Mouse (Mus musculus) forebrain, embryonic 15.5 days (tissue): Measurements from ENCODE around the gene Aknad1. TPM values are rescaled to one million over a fixed set of nuclear protein-coding genes. Genes with fewer than 3 reads are reported as not detected.
A peak's percentile ranks its signal among the peaks of the same experiment; 100 is the strongest.

Experiments used
- ATAC-seq: fragments of 200-750 bp; cut with Nextera tagmentation; replicated peaks from 2 replicates; pipeline ENCODE4 v1.8.0; 2017; ENCODE audit warnings: mild to moderate bottlenecking, moderate TSS enrichment, moderate library complexity
- H3K27ac ChIP-seq: fragments of 300-500 bp; sonication (generic); replicated peaks from 2 replicates; pipeline ENCODE4 v1.5.1; 2015; ENCODE audit warnings: mild to moderate bottlenecking, inconsistent platforms
- H3K27me3 ChIP-seq: fragments of 300-500 bp; sonication (generic); 2 replicates; pipeline ENCODE4 v1.6.1; 2015; ENCODE audit warnings: inconsistent platforms
- H3K36me3 ChIP-seq: fragments of 300-500 bp; sonication (generic); 2 replicates; pipeline ENCODE4 v1.6.1; 2015; ENCODE audit warnings: mild to moderate bottlenecking, inconsistent platforms
- H3K4me1 ChIP-seq: fragments of 300-500 bp; sonication (generic); 2 replicates; pipeline ENCODE4 v1.6.1; 2015; ENCODE audit warnings: inconsistent platforms
- H3K4me2 ChIP-seq: fragments of 300-500 bp; sonication (generic); replicated peaks from 2 replicates; pipeline ENCODE4 v1.6.1; 2015; ENCODE audit warnings: mild to moderate bottlenecking, inconsistent platforms
- H3K4me3 ChIP-seq: fragments of 300-500 bp; sonication (generic); 2 replicates; pipeline ENCODE4 v1.5.1; 2015; ENCODE audit warnings: mild to moderate bottlenecking, inconsistent platforms
- H3K9ac ChIP-seq: fragments of 300-500 bp; sonication (generic); replicated peaks from 2 replicates; pipeline ENCODE4 v1.6.1; 2015; ENCODE audit warnings: mild to moderate bottlenecking, inconsistent platforms
- H3K9me3 ChIP-seq: fragments of 300-500 bp; sonication (generic); 2 replicates; pipeline ENCODE4 v1.6.1; 2016; ENCODE audit warnings: inconsistent platforms
- WGBS: fragments of 180-500 bp; shearing (Covaris S2); methylation state at CpG from one replicate; pipeline ENCODE4 v1.1.7; 2015; ENCODE audit warnings: mixed read lengths; 5-methylcytosine and 5-hydroxymethylcytosine counted together
- polyA plus RNA-seq: library from polyadenylated mRNA; unstranded; fragments of >200 nt; fragmentation: Nextera tagmentation; extraction: Ambion mirVana; gene quantifications from 2 replicates; pipeline ENCODE4 v1.2.1, GENCODE M21; 2015

The Aknad1 gene
- polyA plus RNA-seq, 1 experiment from 2014 or later: not detected

GRCm38 (mm10) chr3:108791054-108791706, 51.7 kb downstream of the Aknad1 start:
- Histone ChIP-seq H3K4me1 (0 out of 2 replicates have a peak, but pooled peaks cover 7% of the 10 kb centered on the region), H3K4me2 (no peak overlapping the region), H3K27ac (no peak overlapping the region), H3K27me3 (no peaks in the 10 kb centered on the region), H3K4me3 (no peak overlapping the region), H3K9ac (no peak overlapping the region), H3K9me3 (no peaks in the 10 kb centered on the region), H3K36me3 (no peaks in the 10 kb centered on the region)
- no peak for ATAC-seq
- 75% methylated on average over 7 of the region's 7 CpGs for WGBS

- Histone ChIP-seq H3K27ac (no peak overlapping the region), H3K27me3 (no peaks in the 10 kb centered on the region)
- ATAC-seq: 0 out of 2 replicates have a peak, but pooled peaks have one; percentile 26
Observed at GRCm38 (mm10) chr3:108792420-108792819, 53.0 kb downstream of the Aknad1 start.

GRCm38 (mm10) chr3:108794780-108795179, 55.3 kb downstream of the Aknad1 start:
- WGBS: 72% methylated on average over 9 of the region's 9 CpGs
- H3K4me1 ChIP-seq: no peaks in the 10 kb centered on the region
- no peak overlapping the region for H3K27ac ChIP-seq
- no peaks in the 10 kb centered on the region for H3K27me3 ChIP-seq
- no peak for ATAC-seq
- no peak overlapping the region for H3K9ac ChIP-seq
- H3K9me3 ChIP-seq: no peaks in the 10 kb centered on the region
- no peak overlapping the region for H3K4me3 ChIP-seq
- H3K4me2 ChIP-seq: no peak overlapping the region
- no peaks in the 10 kb centered on the region for H3K36me3 ChIP-seq

More at GRCm38 (mm10) chr3:108792420-108792819, 53.0 kb downstream of the Aknad1 start:
- no peak overlapping the region for H3K9ac ChIP-seq
- H3K36me3 ChIP-seq: no peaks in the 10 kb centered on the region
- 0 out of 2 replicates have a peak, but pooled peaks cover 7% of the 10 kb centered on the region for H3K4me1 ChIP-seq
- no peaks in the 10 kb centered on the region for H3K9me3 ChIP-seq
- H3K4me2 ChIP-seq: no peak overlapping the region
- H3K4me3 ChIP-seq: no peak overlapping the region

GRCm38 (mm10) chr3:108795554-108796299, 56.3 kb downstream of the Aknad1 start:
- H3K36me3 ChIP-seq: 0 out of 2 replicates have a peak, but pooled peaks cover 4% of the 10 kb centered on the region
- H3K27ac ChIP-seq: no peak overlapping the region
- no peak overlapping the region for H3K4me3 ChIP-seq
- ATAC-seq: no peak
- H3K9ac ChIP-seq: no peak overlapping the region
- H3K9me3 ChIP-seq: no peaks in the 10 kb centered on the region
- H3K4me1 ChIP-seq: no peaks in the 10 kb centered on the region
- 92% methylated on average over 7 of the region's 7 CpGs for WGBS
- no peaks in the 10 kb centered on the region for H3K27me3 ChIP-seq
- H3K4me2 ChIP-seq: no peak overlapping the region

- no peak overlapping the region for H3K9ac ChIP-seq
- WGBS: 93% methylated on average over 4 of the region's 4 CpGs
- H3K27ac ChIP-seq: no peak overlapping the region
- no peaks in the 10 kb centered on the region for H3K27me3 ChIP-seq
- H3K4me1 ChIP-seq: no peaks in the 10 kb centered on the region
- 0 out of 2 replicates have a peak, but pooled peaks cover 4% of the 10 kb centered on the region for H3K36me3 ChIP-seq
- ATAC-seq: no peak
- no peak overlapping the region for H3K4me2 ChIP-seq
- no peak overlapping the region for H3K4me3 ChIP-seq
- H3K9me3 ChIP-seq: no peaks in the 10 kb centered on the region
Observed at GRCm38 (mm10) chr3:108796386-108796785, 56.9 kb downstream of the Aknad1 start.

GRCm38 (mm10) chr3:108797723-108798122, 58.3 kb downstream of the Aknad1 start:
- peaks cover 9% of the 10 kb centered on the region; the same call in 1 of the 2 replicates for H3K36me3 ChIP-seq
- no peak overlapping the region for H3K27ac ChIP-seq
- 92% methylated on average over 6 of the region's 6 CpGs for WGBS
- H3K27me3 ChIP-seq: no peaks in the 10 kb centered on the region
- H3K4me2 ChIP-seq: no peak overlapping the region
- H3K4me1 ChIP-seq: no peaks in the 10 kb centered on the region
- no peak overlapping the region for H3K9ac ChIP-seq
- no peak for ATAC-seq
- H3K4me3 ChIP-seq: no peak overlapping the region
- no peaks in the 10 kb centered on the region for H3K9me3 ChIP-seq

- no peak for ATAC-seq
- no peaks in the 10 kb centered on the region for H3K4me1 ChIP-seq
- no peaks in the 10 kb centered on the region for H3K27me3 ChIP-seq
- H3K9me3 ChIP-seq: no peaks in the 10 kb centered on the region
- 81% methylated on average over 2 of the region's 2 CpGs for WGBS
- H3K4me3 ChIP-seq: no peak overlapping the region
- H3K27ac ChIP-seq: no peak overlapping the region
- no peak overlapping the region for H3K9ac ChIP-seq
- H3K36me3 ChIP-seq: peaks cover 9% of the 10 kb centered on the region; the same call in 1 of the 2 replicates
- no peak overlapping the region for H3K4me2 ChIP-seq
Observed at GRCm38 (mm10) chr3:108798375-108798774, 58.9 kb downstream of the Aknad1 start.

GRCm38 (mm10) chr3:108805622-108806021, 66.2 kb downstream of the Aknad1 start:
- 44% methylated on average over 5 of the region's 5 CpGs for WGBS
- Histone ChIP-seq H3K4me1 (no peaks in the 10 kb centered on the region), H3K4me3 (no peak overlapping the region), H3K36me3 (peaks cover 5% of the 10 kb centered on the region; the same call in 1 of the 2 replicates), H3K9ac (no peak overlapping the region), H3K4me2 (no peak overlapping the region), H3K27me3 (no peaks in the 10 kb centered on the region), H3K9me3 (no peaks in the 10 kb centered on the region), H3K27ac (no peak overlapping the region)
- no peak for ATAC-seq

GRCm38 (mm10) chr3:108810747-108811263, 71.3 kb downstream of the Aknad1 start:
- Histone ChIP-seq H3K9ac (no peak overlapping the region), H3K4me1 (no peaks in the 10 kb centered on the region), H3K4me2 (no peak overlapping the region), H3K27ac (no peak overlapping the region), H3K4me3 (no peak overlapping the region), H3K27me3 (no peaks in the 10 kb centered on the region), H3K36me3 (no peaks in the 10 kb centered on the region), H3K9me3 (no peaks in the 10 kb centered on the region)
- ATAC-seq: no peak
- WGBS: 82% methylated on average over 4 of the region's 4 CpGs

- Histone ChIP-seq H3K36me3 (no peaks in the 10 kb centered on the region), H3K9me3 (no peaks in the 10 kb centered on the region), H3K27me3 (no peaks in the 10 kb centered on the region), H3K27ac (no peak overlapping the region), H3K4me1 (no peaks in the 10 kb centered on the region), H3K4me3 (no peak overlapping the region), H3K4me2 (no peak overlapping the region), H3K9ac (no peak overlapping the region)
- no peak for ATAC-seq
- WGBS: 84% methylated on average over 4 of the region's 4 CpGs
Observed at GRCm38 (mm10) chr3:108815631-108816030, 76.2 kb downstream of the Aknad1 start.

GRCm38 (mm10) chr3:108830493-108830892, 91.0 kb downstream of the Aknad1 start:
- no peak overlapping the region for H3K9ac ChIP-seq
- H3K4me1 ChIP-seq: no peaks in the 10 kb centered on the region
- H3K4me3 ChIP-seq: no peak overlapping the region
- ATAC-seq: no peak
- peaks cover 3% of the 10 kb centered on the region for H3K36me3 ChIP-seq
- WGBS: 90% methylated on average over 11 of the region's 11 CpGs
- no peaks in the 10 kb centered on the region for H3K9me3 ChIP-seq
- no peak overlapping the region for H3K4me2 ChIP-seq
- no peaks in the 10 kb centered on the region for H3K27me3 ChIP-seq
- H3K27ac ChIP-seq: no peak overlapping the region

GRCm38 (mm10) chr3:108831750-108832149, 92.3 kb downstream of the Aknad1 start:
- 96% methylated on average over 6 of the region's 6 CpGs for WGBS
- Histone ChIP-seq H3K27me3 (no peaks in the 10 kb centered on the region), H3K4me3 (no peak overlapping the region), H3K36me3 (peaks cover 3% of the 10 kb centered on the region), H3K27ac (no peak overlapping the region), H3K4me1 (no peaks in the 10 kb centered on the region), H3K9me3 (no peaks in the 10 kb centered on the region), H3K9ac (no peak overlapping the region), H3K4me2 (no peak overlapping the region)
- no peak for ATAC-seq
